Mouse (Mus musculus): ENCODE data around the gene Ogn.
"Not testable (repeated sequence)": the region's sequence is repeated elsewhere in the genome, so short reads cannot be mapped to it uniquely, and the experiment has no call there.

The Ogn gene

DNA sequence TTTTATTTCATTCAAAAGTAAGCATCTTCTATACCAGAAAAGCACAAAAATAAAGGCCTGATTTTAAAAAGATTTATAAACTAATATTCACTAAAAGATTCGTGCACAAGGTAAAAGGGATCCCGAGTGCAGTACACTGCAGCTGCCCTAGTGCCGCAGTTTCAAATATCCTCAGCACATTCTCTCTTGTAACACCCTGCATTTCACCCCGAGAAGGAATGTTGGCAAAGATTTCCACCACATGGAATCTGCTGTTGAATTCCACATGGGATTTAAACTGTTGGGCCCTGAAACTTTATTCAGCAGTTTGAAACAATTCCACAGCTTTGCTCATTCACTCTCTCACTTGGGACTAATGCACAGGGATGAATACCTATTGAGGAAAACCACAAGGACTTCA lies at the start of gene Ogn:
Gene Ogn, plus strand, starts transcription at position 333 of the 400 bp plus-strand sequence.
- in situ Hi-C loops (cut with MboI, MseI): no loop called here

DNA sequence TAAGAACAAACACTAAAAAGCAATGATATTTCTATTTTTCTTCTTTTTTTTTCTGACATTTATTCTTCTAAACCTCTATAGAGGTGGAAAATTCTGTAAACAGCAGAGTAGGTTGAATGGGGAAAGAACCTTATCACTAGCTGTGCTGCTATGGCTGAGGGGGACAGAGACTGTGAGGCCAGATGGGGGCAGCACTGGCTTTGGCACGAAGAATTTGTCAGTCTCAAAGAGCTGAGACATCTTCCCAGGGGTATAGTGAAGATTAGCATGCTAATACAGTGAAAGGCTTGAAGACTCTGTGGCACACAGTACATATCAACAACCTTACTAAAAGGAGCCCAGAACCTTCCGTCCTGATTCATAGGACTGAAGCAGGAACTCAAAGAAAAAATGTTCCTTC lies 48.7 kb upstream of the Ogn start:
- in situ Hi-C loops (cut with MboI, MseI): no loop called here

DNA sequence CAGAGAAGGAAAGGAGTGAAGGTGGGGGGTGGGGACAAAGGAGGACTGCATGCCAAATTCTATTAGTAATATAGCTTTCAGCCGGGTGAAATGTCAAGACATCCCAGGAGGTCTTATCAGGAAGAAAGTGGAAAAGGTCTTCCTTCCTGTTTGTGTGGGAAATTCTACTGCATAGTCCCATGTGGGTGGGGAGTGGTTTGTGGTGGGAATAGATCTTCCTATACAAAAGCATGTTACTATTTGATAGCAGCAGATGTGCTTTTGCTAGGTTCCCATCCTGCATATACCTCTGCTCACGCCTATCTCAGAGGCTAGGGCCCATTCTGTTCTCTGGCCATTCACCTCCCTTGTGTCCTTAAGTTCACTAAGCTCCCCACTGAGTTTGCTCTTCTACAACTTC lies 47.0 kb upstream of the Ogn start:
- in situ Hi-C loops (cut with MboI, MseI): no loop called here

DNA sequence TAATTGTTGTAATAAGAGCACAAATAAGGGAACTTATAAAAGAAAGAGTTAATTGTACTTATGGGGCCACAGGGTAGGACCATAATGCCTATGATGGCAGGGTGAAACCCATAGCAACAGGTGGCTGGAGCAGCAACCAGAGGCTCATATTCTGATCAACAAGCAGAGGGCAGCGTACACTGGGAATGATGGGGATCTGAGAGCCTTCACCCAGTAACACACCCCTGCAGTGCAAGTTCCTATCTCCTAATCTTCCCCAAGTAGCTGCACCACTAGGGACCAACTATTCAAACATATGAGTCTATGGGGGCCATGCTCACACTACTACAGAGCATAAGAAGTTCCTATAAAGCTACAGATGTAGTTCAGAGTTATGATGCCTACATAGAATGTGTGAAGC lies 43.5 kb upstream of the Ogn start:
- in situ Hi-C loops (cut with MboI, MseI): no loop called here

DNA sequence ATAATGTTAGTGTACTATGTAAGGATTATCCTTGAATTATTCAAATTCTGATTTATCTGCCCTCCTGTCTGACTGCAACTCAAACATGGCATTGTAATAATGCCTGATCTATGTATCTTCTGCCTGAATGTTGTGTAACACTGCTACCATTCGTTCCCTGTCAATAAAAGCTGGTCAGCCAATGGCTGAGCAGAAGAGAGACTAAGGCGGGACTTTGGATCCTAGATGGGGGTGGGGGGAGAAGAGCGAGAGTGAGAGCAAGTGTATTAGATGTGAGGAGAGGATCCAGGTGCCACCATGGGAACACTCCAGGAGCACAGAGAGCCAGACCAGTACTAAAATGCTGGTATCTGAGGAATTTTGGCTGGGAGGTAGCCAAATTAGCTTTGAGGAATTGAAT lies 37.5 kb upstream of the Ogn start:
- in situ Hi-C loops (cut with MboI, MseI): no loop called here

DNA sequence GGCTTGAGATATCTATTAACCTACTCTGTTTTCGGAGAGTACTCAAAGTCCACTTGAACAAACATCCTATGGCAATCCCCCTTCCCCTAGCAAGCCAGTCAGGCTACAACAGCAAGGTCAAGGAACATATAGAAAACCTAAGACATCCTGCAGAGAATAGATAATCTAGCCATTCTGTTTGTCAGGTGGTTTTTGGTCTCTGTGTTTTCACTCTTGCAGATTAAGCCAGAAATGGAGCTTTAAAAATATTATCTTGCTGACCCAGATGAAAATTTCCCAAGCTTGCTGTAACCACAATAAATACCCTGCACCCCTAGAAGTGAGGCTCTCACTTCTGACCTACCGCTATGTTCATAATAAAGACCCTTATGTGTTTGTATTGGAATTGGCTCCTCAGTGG lies 36.4 kb upstream of the Ogn start:
- in situ Hi-C loops (cut with MboI, MseI): no loop called here

DNA sequence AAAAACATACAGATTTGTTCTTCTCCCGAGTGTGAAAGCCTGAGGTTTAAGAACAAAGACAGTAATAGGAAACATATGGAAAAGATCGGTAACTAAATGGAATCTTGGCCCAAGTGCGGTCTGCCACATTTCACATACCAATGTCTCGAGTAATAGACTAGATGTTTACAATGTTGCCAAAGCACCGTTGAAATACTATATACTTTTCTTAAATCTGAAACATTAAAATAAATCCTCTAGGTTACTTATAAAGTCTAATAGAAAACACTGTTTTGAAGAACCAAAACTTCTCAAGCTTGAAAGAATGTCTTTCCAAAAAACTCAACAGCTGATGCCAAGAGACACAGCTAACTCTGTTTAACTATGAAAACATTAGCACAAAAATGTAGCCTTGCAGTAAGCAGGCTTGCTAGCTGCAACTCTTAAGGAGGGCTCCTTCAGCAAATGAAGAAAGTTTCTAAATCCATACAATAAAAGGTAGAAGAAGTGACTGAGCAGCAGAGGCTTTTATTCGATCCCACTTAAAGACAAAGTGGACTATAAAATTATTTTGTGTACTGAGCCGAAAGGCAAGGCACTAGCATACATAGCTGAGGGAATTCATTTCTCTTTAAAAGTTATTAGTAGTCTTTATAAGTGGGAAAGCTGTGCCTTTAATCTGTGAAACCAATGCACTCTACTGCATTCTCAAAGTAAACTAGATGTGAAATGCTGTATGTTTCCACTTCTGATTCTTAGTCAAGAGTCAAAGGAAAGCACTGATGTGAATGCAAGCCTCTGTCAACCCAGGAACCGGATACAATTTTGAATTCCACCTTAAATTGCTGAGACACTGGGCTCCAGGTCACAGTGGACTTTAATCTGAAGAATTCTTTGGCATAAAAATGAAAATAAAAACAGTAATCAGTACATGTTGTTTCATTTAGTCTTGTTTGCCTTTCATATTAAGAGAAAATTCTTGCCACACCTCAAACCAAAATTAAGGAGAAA lies 26.0 kb upstream of the Ogn start, which contains the start of gene Omd:
Gene Omd, plus strand, starts transcription at position 922 of the 990 bp plus-strand sequence.
- in situ Hi-C loops (cut with MboI, MseI): no loop called here

DNA sequence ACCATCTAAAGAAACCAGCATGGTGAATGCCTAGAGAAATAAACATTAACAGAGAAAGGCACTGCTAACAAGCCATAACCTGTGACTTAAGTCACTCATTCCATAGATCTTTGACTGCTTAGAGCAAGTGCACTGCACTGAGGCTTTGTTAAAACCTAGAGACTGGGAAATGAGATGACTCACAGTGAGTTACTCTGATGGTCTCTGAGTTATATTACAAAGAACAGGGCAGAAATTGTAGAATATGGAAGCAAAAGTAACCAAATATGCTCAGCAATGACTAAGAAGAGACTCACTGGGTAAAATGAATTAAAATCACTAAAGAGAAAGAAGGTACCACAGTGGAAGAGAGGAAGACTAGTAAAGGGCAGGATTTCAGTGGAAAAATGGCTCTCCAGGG lies 24.0 kb upstream of the Ogn start:
- in situ Hi-C loops (cut with MboI, MseI): no loop called here

DNA sequence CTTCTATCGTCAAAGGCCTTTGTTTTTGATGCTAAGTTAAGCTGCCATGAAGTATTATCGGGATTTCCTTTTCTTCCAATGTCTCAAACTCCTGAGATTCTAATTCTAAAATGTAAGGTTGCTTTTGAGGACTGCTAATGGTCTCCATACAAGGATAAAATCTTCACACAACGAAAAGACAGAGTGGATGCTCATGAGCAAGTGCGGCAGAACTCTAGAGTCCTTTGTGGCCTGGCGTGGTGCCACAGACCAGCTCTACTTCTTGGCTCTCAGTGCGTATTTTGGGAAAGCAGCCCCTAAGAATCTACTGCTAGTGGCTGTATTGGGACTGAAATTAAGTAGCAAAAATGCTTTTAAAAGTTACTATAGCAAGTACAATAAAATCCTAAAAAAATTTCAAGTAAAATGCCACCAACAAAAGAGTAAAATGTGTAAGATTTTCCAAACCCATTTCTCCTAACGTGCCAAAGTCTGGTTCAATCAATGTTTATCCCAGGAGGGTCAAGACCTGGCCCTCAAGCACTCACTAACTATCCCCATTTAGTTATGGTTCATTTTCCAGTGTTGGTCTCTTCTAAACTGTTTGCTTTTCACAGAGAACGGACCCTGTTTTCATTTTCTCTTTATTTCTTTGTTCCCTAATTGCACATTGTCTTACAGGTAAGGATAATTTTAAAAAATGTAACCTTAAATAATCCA lies 23.4 kb upstream of the Ogn start:
- in situ Hi-C loops (cut with MboI, MseI): no loop called here

DNA sequence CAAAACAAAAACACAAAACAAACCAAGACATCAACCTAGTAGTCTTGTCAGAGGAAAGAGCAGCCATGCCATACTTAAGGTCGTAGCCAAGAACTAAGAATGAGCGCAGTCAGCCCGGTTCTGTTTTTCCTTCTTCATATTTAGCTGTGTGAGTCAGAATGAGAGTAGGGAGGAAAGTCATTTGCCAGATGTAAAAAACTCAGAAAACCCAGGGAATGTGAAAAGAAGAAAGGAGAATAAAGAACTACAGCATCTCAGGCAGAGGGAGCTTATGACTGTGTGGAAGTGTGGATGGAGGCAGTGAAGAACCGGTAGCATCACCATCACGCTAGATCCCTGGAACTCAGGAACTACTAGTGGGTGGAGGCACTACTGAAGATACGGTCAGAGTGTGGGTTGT lies 21.8 kb upstream of the Ogn start:
- in situ Hi-C loops (cut with MboI, MseI): no loop called here

DNA sequence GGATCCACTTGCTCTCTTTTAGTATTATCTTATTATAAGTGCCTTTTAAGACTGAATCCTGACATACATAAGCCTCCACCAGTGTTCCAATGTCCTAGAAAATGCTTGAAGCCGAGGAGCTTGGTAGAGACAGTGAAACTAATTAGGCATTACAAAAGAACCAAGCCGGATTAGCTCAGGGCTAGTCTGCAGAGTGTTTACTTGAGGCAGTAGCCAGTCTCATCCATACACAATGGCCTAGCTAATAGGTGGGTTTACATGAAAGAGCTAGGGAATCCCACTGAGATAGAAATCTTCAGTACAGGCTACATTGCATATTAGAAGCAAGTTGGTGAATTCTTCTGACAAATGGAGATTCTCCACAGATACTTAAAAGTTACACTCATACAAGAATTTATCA lies 5.3 kb upstream of the Ogn start:
- in situ Hi-C loops (cut with MboI, MseI): not testable (repeated sequence)

DNA sequence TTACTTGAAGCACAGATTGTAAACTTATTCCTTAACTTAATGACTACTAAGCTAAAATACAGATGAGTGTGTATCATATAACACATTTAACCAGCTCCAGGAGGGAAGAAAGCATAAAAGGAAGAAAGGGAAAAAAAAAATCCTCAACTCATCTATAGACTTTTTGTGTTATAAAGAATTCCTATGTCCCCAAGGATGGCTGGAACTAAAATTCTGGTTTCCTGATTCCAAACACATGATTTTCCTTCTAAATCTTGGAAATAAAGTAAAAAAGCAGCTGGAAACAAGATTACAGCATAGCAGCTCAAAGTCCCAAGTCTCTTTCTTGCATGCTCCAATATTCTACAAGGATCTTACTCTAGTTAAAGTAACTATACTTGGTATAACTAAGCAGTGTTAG lies 4.2 kb upstream of the Ogn start:
- in situ Hi-C loops (cut with MboI, MseI): no loop called here

DNA sequence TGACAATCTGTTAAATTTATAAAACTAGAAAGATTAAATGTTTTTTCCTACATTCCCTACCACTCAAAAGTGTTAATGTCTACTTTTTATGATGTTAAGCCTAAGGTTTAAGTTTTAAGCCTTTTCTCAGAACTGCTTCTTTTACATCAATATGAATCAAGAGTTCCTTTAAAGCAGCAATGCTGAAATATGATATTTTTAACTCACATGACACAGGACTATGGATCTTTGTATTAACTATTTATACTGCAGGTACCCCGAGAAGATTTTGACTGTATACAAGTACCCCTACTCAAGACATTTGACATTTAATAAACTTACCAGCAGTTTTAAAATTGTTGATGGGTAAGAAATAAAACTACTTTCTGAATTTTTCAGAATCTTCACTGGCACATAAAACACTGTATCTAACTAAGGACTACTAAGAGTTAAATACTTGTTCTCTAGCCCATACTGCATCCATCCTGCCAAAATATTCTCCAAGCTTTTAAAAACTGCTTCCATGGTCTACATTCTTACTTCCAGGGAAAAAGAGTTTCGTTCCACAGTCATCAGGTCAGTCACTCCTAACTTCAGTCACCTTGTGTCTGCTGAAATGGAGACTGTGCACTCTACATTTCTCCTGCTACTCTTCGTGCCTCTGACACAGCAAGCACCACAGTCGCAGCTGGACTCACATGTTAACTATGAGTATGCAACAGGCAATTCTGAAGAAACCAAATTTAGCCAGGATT lies 910 bp downstream of the Ogn start:
- in situ Hi-C loops (cut with MboI, MseI): no loop called here

DNA sequence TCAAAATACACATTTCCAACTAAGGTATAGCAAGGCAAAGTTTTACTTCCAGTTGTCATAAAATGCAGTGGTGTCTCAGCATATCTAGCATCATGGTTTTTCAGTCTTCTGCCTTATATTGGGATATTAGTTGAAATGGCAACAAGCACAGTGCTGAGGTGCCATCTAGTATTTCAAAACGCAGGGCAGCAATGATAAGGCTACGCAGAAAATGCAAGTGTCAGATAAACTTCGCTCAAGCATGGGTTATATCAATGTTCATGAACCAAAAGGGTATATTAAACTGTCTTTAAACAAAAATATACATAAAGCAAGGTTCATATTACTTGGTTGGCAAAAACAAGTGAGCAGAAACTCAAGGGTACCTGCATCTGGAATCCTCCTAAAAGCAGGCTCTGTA lies 9.2 kb downstream of the Ogn start:
- in situ Hi-C loops (cut with MboI, MseI): no loop called here

DNA sequence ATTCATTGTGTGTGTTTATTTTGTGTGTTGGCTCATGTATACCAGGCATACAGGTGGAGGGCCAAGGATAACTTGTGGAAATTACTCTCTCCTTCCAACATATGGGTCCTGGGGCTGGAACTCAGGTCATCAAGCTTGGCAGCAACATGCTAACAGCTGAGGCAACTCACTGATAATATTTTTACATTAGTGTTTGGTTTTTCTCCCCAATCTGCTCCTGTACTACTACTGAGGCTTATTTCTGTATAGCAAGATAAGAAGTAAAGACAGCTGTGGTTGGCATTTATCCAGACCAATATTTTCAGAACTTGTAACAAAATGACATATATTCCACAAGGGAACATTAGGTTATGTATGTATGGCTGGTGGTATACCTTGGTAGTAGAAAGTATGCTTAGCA lies 10.5 kb downstream of the Ogn start:
- in situ Hi-C loops (cut with MboI, MseI): no loop called here

DNA sequence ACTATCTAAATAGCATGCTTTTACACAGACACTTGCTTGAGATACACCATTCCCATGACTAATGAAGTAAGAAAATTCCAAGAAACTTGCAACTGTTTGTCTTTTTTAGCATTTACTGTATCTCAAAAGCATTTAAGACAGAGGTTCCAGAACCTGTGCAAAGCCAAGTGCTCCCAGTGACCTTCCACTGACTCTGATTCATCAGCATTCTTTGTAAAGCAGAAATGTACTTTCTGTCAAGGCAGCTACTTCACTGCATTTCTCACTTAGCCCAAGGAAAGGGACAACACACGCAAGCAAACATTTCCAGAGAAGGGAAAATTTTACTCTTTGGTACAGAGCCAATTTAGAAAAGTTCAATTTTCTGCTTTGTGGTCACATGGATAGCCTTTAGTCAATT lies 15.4 kb downstream of the Ogn start:
- in situ Hi-C loops (cut with MboI, MseI): loop anchor here (10.0 kb wide), 1 partner anchor 138 kb away; no protein-coding TSS in a partner anchor

DNA sequence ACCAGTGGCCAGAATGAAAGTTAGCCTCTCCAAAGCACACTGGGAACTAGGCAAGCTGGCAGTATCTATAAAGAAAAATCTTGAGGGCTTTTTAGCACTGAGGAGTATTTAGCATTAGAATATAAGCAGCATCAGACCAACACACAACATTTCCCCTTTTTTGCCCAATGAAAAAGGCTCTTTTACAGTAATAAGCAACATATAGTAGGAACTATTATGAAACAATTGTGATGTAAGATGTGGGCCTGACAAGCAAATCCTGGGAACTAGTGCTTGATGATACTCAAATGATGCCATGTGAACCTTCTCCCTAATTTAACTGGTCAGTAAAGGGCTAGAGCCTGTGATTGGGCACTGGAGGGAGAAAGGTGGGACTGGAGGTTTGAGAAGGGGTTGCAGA lies 20.3 kb downstream of the Ogn start:
- in situ Hi-C loops (cut with MboI, MseI): loop anchor here (10.0 kb wide), 1 partner anchor 143 kb away; no protein-coding TSS in a partner anchor

DNA sequence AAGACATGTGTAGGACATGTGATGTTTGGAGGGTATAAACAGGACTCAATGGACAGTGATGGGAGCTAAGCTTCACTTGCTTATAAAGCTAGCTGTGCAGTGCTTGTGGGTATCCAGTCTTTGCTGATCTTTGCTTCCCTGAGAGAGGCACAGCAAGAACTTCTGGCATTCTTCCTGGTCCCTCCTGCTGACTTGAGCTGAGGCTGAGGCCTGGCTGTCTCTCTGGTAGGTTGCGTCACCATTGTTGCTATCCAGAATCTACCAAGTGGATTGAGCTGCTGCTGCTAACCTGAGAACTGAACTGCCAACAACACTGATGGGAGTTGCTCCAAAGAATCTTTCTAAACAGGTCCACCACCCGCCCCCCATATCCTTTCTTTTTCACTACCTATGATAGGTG lies 21.2 kb downstream of the Ogn start:
- in situ Hi-C loops (cut with MboI, MseI): loop anchor here (10.0 kb wide), 1 partner anchor 144 kb away; no protein-coding TSS in a partner anchor

DNA sequence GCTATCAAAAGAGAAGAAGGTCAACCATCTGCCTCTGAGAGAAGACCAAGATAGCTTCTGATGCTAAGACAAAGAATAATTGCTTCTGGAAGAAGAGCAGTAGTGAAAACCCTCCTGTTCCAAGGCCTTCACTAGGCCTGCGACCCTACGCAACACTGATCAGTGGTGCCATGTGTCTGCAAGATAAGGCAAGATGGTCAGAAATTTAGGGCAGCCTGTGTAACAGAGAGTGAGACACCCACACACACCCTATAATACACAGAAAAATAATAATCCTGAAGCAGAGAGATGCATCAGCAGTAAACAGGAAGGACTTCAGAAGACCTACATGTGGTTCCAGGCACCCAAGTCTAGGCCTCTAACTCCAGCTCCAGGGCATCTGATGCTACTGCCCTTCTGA lies 32.1 kb downstream of the Ogn start:
- in situ Hi-C loops (cut with MboI, MseI): loop anchor here (5.0 kb wide), 1 partner anchor 193 kb away; no protein-coding TSS in a partner anchor

DNA sequence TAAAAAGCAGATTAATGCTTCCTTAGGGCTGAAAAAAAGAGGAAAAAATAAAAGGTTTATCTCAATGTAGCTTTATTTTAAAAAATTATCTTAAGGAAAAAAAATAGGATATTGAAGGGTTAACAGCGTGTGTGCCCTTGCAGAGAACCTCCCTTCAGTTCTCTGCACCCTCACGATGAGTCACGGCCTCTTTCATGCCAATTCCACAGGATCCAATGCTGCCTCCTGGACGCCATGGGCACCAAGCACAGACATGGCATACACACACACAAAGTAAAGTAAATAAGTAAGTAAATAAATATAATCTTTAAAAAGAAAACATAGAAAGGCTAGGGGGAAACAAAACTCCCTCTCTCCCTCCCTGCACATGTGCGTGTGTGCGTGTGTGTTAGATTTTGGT lies 34.8 kb downstream of the Ogn start:
- in situ Hi-C loops (cut with MboI, MseI): no loop called here

DNA sequence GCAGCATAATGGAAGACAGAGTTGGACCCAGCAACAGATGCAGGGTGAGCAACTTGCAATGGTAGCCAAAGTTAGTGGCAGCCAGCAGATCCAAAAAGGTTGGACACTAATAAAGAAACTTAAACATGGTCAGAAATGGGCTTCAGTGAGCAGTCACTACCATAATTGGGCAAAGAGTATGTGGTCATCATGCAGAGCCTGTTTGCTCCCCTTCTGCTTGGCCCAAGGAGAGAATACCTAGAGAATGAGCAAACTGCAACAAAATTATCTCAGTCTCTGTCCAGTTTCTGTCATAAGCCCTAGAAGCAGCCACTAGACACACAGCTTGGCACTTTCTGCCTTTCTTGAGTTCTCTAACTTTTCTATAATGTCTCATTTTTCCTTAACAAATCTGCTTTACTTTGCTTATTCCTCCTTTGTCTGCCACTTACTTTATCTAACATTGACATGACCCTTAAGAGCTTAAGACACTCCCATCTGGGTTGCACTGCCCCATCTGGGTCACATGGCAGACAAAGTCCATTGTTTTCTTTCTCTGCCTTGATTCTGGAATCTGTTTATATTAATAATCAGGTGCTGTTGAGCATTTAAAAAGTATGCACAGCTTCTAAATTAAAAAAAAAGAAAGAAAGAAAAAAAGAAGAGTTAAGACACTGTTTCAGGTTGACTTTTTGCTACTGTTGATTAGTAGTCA lies 36.0 kb downstream of the Ogn start:
- in situ Hi-C loops (cut with MboI, MseI): no loop called here
